9 mouse cellular contexts compared by ENCODE assay signal in the genomic region with DNA sequence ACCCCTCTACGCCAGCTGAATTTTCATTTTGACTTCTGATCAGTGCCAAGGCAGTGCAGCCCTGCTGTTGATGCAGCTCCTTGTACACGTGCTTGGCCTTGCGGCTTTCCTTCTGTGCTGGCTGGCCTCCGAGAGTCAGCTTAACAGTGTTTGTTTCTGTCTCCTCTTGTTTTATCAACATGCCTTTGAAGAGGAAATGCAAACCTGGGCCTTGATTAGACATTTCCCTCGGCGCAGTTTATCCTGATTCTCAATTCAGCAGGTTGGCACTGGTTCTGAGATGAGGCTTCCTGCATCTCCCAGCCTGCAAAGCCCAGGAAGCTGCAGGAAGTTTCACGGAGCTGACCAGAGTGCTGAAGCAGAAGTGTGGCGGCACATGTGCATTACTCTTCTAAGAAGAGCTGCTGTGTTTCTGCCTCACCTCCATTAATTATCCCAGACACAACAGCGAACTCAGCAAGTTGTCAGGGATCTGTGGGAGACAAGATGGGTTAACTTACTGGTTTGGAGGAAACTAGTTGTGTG.
DNase-seq lines count a peak whose midpoint lies in the region; ATAC-seq and TF ChIP-seq lines count a peak whose summit lies in the region.
"Had no signal": no experiment of that assay in that cellular context is flagged by ENCODE, and none has a peak within 500 bp of the region (broad histone marks: within the 10 kb centered on the region; RNA-seq: fewer than 3 reads in every experiment).

No protein-coding gene starts in this region.

- H3K4me1 ChIP-seq in stomach, postnatal 0 days (replicated peaks; ENCODE audit: control insufficient read depth, insufficient read depth): no peaks in the 10 kb centered on the region

- H3K27me3 ChIP-seq in stomach, postnatal 0 days (ENCODE audit: control insufficient read depth, insufficient read depth, low read length): no peaks in the 10 kb centered on the region

- no peak for TF ChIP-seq EP300 in stomach, postnatal 0 days (optimal IDR thresholded peaks at IDR 0.05)

- H3K4me3 ChIP-seq in stomach, postnatal 0 days (ENCODE audit: low read depth, low read length): no peak overlapping the region
- H3K4me3 ChIP-seq in left cerebral cortex, adult 2 months: no peak overlapping the region

- 48% methylated on average over 9 of the region's 9 CpGs for WGBS in stomach, postnatal 0 days

- intact Hi-C loops in heart, postnatal 14 days (cut with DNase I): no loop called here
- intact Hi-C loops in left cerebral cortex, adult 2 months (cut with DNase I): no loop called here

- ATAC-seq in stomach, postnatal 0 days (ENCODE audit: low FRiP score, low TSS enrichment): no peak

- peak; percentile 8 for DNase-seq in adrenal gland, adult 2 months
- DNase-seq in adrenal gland, adult 8-10 months: no peak
- DNase-seq in lung, postnatal 14 days: peak; percentile 2
- DNase-seq in lung, postnatal 25 days (ENCODE audit: low spot score): no peak
- peak; percentile 6 to 54 for DNase-seq in heart, postnatal 14 days
- peak; percentile 33 for DNase-seq in stomach, postnatal 0 days (ENCODE audit: low spot score)
- no peak for DNase-seq in left cerebral cortex, adult 2 months (ENCODE audit: extremely low spot score in 1 of 2, low spot score in 2 of 2)
- no peak for DNase-seq in left cerebral cortex, adult 8-10 months (ENCODE audit: low spot score in 2 of 2)
- DNase-seq: gastrocnemius, postnatal 10 days had no signal

- no peaks in the 10 kb centered on the region for H3K9me3 ChIP-seq in stomach, postnatal 0 days (ENCODE audit: control insufficient read depth, low read length)

- H3K9ac ChIP-seq in stomach, postnatal 0 days (ENCODE audit: low read length): no peak overlapping the region

- TF ChIP-seq CTCF in stomach, postnatal 0 days (IDR thresholded peaks at IDR 0.05; ENCODE audit: low read depth): no peak
- TF ChIP-seq CTCF in left cerebral cortex, adult 2 months (IDR thresholded peaks at IDR 0.05): no peak

- H3K4me2 ChIP-seq in stomach, postnatal 0 days (replicated peaks; ENCODE audit: low read depth): no peak overlapping the region

- H3K36me3 ChIP-seq in stomach, postnatal 0 days (ENCODE audit: control insufficient read depth, insufficient read depth, low read length): no peaks in the 10 kb centered on the region

- H3K27ac ChIP-seq in stomach, postnatal 0 days (replicated peaks): no peak overlapping the region
- no peak overlapping the region for H3K27ac ChIP-seq in left cerebral cortex, adult 2 months

Comparison
In these comparisons a context has a peak if more than half of its experiments do, and no peak if none do; other contexts are left out.
1. DNase-seq: peak in adrenal gland, adult 2 months (single experiment), lung, postnatal 14 days (single experiment), heart, postnatal 14 days (2 of 2) and stomach, postnatal 0 days (single experiment); none in adrenal gland, adult 8-10 months (single experiment), lung, postnatal 25 days (single experiment), left cerebral cortex, adult 2 months (0 of 2) and left cerebral cortex, adult 8-10 months (0 of 2).